Mouse (Mus musculus) liver, embryonic 14.5 days (tissue): Measurements from ENCODE around the gene Map3k11.
A peak's percentile ranks its signal among the peaks of the same experiment; 100 is the strongest.

ENCODE experiments used
- CTCF ChIP-seq: IDR thresholded peaks from 2 replicates; pipeline ENCODE4 v1.5.1; 2016; ENCODE audit warnings: antibody characterized with exemption, low read depth, control low read depth
- EP300 ChIP-seq: IDR thresholded peaks from 2 replicates; pipeline ENCODE4 v1.6.1; 2016; ENCODE audit warnings: antibody characterized with exemption, low read depth

DNA sequence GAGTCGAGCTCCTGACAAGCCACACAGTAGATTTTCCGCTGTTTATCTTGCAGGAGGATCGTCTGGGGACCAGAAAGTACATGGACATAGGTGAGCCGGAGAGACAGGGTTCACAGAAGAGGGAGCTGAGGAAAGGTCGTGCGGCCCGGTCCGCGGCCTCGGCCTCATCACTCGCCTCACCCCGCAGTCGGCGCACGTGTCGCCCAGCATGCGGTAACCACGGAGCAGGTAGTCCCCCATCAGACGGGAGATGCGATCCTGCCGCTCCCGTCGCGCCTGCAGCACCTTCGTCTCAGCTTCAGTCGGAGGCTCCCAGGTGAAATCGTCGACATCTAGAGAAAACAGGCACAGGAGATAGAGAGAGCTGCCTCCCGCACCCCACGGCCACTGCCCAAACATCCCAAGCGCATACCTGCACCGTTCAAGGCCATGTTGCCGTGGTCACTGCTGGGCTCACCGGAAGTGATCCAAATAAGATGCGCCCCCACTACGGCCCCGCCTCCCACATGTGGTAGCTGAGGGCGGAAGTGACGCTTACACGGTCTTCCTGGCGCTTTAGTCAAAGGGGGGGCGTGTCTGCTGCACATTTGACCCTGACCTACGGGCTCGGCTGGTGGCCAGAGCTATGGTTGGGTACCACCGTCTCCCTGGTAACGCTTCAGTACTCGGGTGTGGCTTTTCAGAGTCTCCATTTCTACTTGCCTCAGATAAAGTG, 42.9 kb downstream of the Map3k11 start:
- TF ChIP-seq EP300 = peak; percentile 10; the same call in 1 of the 2 replicates
- no peak for TF ChIP-seq CTCF
